Mouse (Mus musculus): ENCODE measurements at regions not wholly inside any gene's neighbourhood (a gene's known extent, or its start where the extent isn't known, plus 50 kb on each side); places are given as distances from the start of the nearest gene placed in this dataset.

DNA sequence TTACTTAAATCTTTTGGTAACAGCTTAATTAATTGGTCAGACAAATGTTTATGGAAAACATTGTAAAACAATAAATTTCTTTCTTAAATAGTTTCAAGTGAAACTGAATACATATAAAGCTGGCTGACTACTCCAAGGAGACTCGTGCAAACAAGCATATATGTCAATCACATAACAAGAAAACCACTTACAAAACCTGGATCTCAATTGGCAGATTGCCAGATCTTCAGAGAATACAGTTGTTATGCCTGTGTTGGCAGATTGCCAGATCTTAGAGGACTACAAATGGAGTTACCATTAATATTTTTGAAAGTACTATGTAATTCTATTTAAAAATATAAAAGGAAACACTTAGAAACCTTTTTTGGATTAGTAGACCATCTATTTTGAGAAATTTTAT, 812.9 kb downstream of the Phf3 start:
- no peak for TF ChIP-seq CTCF (IDR thresholded peaks at IDR 0.05; ENCODE audit: low read depth, low read length)
- no peak for TF ChIP-seq POLR2A (IDR thresholded peaks at IDR 0.05; ENCODE audit: extremely low read depth, insufficient read depth, low read length)
